Mouse (Mus musculus) embryonic fibroblast, embryonic 13.5 days (primary cell): ENCODE measurements around the gene Exoc3l4. TPM values are rescaled to one million over a fixed set of nuclear protein-coding genes. Genes with fewer than 3 reads are reported as not detected.

Experiments
- H3K27ac ChIP-seq: 2 replicates; pipeline ENCODE4 v1.5.1; 2012; ENCODE audit warnings: low read length, control low read depth, inconsistent platforms; ENCODE audit not compliant: insufficient read depth
- H3K4me1 ChIP-seq: 2 replicates; pipeline ENCODE4 v1.6.1; 2011; ENCODE audit warnings: low read length; ENCODE audit not compliant: control insufficient read depth, insufficient read depth
- H3K4me3 ChIP-seq: 2 replicates; pipeline ENCODE4 v1.5.1; 2011; ENCODE audit warnings: mild to moderate bottlenecking, control low read depth, low read length; ENCODE audit not compliant: insufficient read depth
- CTCF ChIP-seq: IDR thresholded peaks from 2 replicates; pipeline ENCODE4 v1.5.1; 2011; ENCODE audit warnings: mild to moderate bottlenecking, control low read depth, low read length, moderate library complexity, borderline replicate concordance; ENCODE audit not compliant: insufficient read depth
- POLR2A ChIP-seq: IDR thresholded peaks from 2 replicates; pipeline ENCODE4 v1.6.1; 2011; ENCODE audit warnings: low read depth, mild to moderate bottlenecking, control low read depth, low read length, moderate library complexity
- polyA plus RNA-seq: library from polyadenylated mRNA; stranded (reverse); fragments of >200 nt; gene quantifications from 2 replicates; pipeline ENCODE4 v1.2.4, GENCODE M21; 2011; ENCODE audit warnings: low read depth; ENCODE audit not compliant: missing spikeins, insufficient read length

Gene Exoc3l4
- polyA plus RNA-seq, 1 experiment: 6.4 TPM

GRCm38 (mm10) chr12:111463570-111463969, 46.8 kb downstream of the Exoc3l4 start:
- Histone ChIP-seq H3K4me3 (no peak overlapping the region), H3K4me1 (peaks cover 12% of the 10 kb centered on the region), H3K27ac (no peak overlapping the region)
- TF ChIP-seq CTCF (no peak), POLR2A (no peak)

GRCm38 (mm10) chr12:111466369-111466768, 49.6 kb downstream of the Exoc3l4 start:
- Histone ChIP-seq H3K4me3 (no peak overlapping the region), H3K27ac (no peak overlapping the region), H3K4me1 (peaks cover 14% of the 10 kb centered on the region)
- TF ChIP-seq CTCF (no peak), POLR2A (no peak)

- Histone ChIP-seq H3K27ac (no peak overlapping the region), H3K4me3 (no peak overlapping the region), H3K4me1 (peaks cover 10% of the 10 kb centered on the region)
- TF ChIP-seq CTCF (no peak), POLR2A (no peak)
Measured at GRCm38 (mm10) chr12:111468206-111468605, 51.4 kb downstream of the Exoc3l4 start.

- H3K27ac ChIP-seq: no peak overlapping the region
- peaks cover 9% of the 10 kb centered on the region for H3K4me1 ChIP-seq
- H3K4me3 ChIP-seq: no peak overlapping the region
- peak; percentile 74 for TF ChIP-seq CTCF
- no peak for TF ChIP-seq POLR2A
Measured at GRCm38 (mm10) chr12:111469507-111469906, 52.7 kb downstream of the Exoc3l4 start.

- no peak for TF ChIP-seq POLR2A
- TF ChIP-seq CTCF: no peak
- Histone ChIP-seq H3K4me1 (peaks cover 9% of the 10 kb centered on the region), H3K4me3 (no peak overlapping the region), H3K27ac (no peak overlapping the region)
Measured at GRCm38 (mm10) chr12:111471119-111471518, 54.3 kb downstream of the Exoc3l4 start.

- Histone ChIP-seq H3K27ac (no peak overlapping the region), H3K4me1 (peaks cover 9% of the 10 kb centered on the region), H3K4me3 (no peak overlapping the region)
- no peak for TF ChIP-seq CTCF
- TF ChIP-seq POLR2A: no peak
Measured at GRCm38 (mm10) chr12:111471721-111472120, 54.9 kb downstream of the Exoc3l4 start.

GRCm38 (mm10) chr12:111472886-111473285, 56.1 kb downstream of the Exoc3l4 start:
- TF ChIP-seq CTCF: no peak
- no peak for TF ChIP-seq POLR2A

GRCm38 (mm10) chr12:111474384-111474783, 57.6 kb downstream of the Exoc3l4 start:
- TF ChIP-seq CTCF (no peak), POLR2A (no peak)
- H3K4me1 ChIP-seq: peaks cover 9% of the 10 kb centered on the region
- no peak overlapping the region for H3K27ac ChIP-seq
- no peak overlapping the region for H3K4me3 ChIP-seq

More at GRCm38 (mm10) chr12:111472886-111473285, 56.1 kb downstream of the Exoc3l4 start:
- H3K27ac ChIP-seq: no peak overlapping the region
- peaks cover 9% of the 10 kb centered on the region for H3K4me1 ChIP-seq
- H3K4me3 ChIP-seq: no peak overlapping the region

GRCm38 (mm10) chr12:111474893-111475643, 58.3 kb downstream of the Exoc3l4 start:
- Histone ChIP-seq H3K27ac (no peak overlapping the region), H3K4me3 (no peak overlapping the region), H3K4me1 (peaks cover 9% of the 10 kb centered on the region)
- TF ChIP-seq POLR2A (no peak), CTCF (0 out of 2 replicates have a peak, but pooled peaks have one; percentile 18)

- Histone ChIP-seq H3K4me3 (no peak overlapping the region), H3K27ac (no peak overlapping the region), H3K4me1 (peaks cover 3% of the 10 kb centered on the region; the same call in 1 of the 2 replicates)
- TF ChIP-seq CTCF: no peak
- no peak for TF ChIP-seq POLR2A
Measured at GRCm38 (mm10) chr12:111478924-111479323, 62.1 kb downstream of the Exoc3l4 start.

GRCm38 (mm10) chr12:111479917-111480316, 63.1 kb downstream of the Exoc3l4 start:
- no peak for TF ChIP-seq POLR2A
- 0 out of 2 replicates have a peak, but pooled peaks have one; percentile 2 for TF ChIP-seq CTCF
- Histone ChIP-seq H3K4me3 (no peak overlapping the region), H3K27ac (no peak overlapping the region), H3K4me1 (no peaks in the 10 kb centered on the region)

Other genes starting within 250 kb of the Exoc3l4 start
- not detected in 2 replicates for gene 4930595D18Rik, start 232.5 kb upstream of the Exoc3l4 start, polyA plus RNA-seq
- gene Amn, start 145.9 kb upstream of the Exoc3l4 start, polyA plus RNA-seq: 0.48 TPM in 1 of 2 replicates, not detected in the other
- 60.0 and 71.1 TPM in 2 replicates for gene Cdc42bpb, start 39.3 kb upstream of the Exoc3l4 start, polyA plus RNA-seq
- gene Lbhd2, start 10.2 kb upstream of the Exoc3l4 start, polyA plus RNA-seq: not detected in 2 replicates
- 46.5 and 58.6 TPM in 2 replicates for gene Tnfaip2, start 25.5 kb downstream of the Exoc3l4 start, polyA plus RNA-seq
- 0.72 TPM in 1 of 2 replicates, not detected in the other for gene Gm266, start 68.8 kb downstream of the Exoc3l4 start, polyA plus RNA-seq
- gene Eif5, start 121.0 kb downstream of the Exoc3l4 start, polyA plus RNA-seq: 357 and 363 TPM in 2 replicates
- gene Mark3, start 157.5 kb downstream of the Exoc3l4 start, polyA plus RNA-seq: 89.5 and 89.9 TPM in 2 replicates